Mouse (Mus musculus) liver, embryonic 14.5 days (tissue): ENCODE data around the gene Brms1.

Source experiments
- CTCF ChIP-seq: IDR thresholded peaks from 2 replicates; pipeline ENCODE4 v1.5.1; 2016; ENCODE audit warnings: antibody characterized with exemption, low read depth, control low read depth
- EP300 ChIP-seq: IDR thresholded peaks from 2 replicates; pipeline ENCODE4 v1.6.1; 2016; ENCODE audit warnings: antibody characterized with exemption, low read depth

DNA sequence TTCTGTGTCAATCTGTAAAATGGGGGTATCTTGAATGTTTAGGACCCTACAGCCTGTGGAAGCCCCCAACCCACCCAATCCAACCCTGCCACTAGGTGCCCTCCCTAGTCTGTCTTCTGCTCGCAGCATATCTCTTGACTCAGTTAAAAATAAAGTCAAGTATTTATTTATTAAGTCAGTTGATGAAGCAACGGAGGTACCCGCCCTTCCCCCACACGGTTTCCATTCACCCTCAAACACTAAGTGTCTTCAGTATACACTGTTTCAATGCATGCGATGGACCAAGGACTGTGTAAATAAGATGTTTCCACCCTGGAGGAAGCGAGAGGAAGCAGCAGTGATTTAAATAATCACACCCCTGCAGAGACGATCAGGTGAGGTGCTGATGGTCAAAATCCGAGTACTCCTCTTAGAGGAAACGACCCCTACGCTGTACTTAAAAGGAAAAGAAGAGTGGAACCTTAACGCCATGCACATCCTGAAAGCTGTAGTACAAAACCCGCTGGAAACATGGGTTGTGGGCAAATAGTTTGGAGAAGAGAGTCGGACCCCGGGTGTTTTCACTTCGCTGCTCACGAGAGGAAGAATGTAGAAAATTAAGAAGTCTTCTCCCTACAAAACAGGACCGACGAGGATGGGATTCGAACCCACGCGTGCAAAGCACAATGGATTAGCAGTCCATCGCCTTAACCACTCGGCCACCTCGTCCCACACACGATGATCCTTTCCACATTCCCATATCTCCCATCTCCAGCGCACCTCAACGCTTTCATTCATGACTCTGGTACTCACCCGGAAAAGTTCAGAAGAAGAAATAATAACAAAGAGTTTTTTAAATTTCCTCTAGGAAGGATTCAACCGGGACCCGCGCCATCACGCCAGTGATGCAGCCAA is 3.2 kb upstream of the Brms1 start:
- TF ChIP-seq CTCF (no peak), EP300 (no peak)
